Mouse (Mus musculus): Measurements from ENCODE around the gene Fmnl1. TPM values are rescaled to one million over a fixed set of nuclear protein-coding genes. Genes with fewer than 3 reads are reported as not detected.

The Fmnl1 gene
- polyA plus RNA-seq, 1 experiment from 2014 or later = 8.6 TPM

DNA sequence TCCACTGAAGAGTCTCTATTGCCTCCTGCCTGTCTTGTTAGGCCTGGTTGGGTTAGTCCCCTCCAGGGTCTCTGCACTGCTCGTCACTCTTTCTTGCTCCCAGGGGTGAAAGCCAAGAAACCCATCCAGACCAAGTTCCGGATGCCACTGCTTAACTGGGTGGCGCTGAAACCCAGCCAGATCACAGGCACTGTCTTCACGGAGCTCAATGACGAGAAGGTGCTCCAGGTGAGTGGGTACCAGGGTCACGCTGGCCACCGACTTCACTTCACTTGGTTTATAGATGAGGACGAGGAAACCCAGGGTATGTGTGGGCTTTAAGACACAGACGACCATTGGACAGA is 22.9 kb downstream of the Fmnl1 start:
- no peak for ATAC-seq (ENCODE audit: low FRiP score)
- H3K4me2 ChIP-seq = no peak overlapping the region
- 32% methylated on average over 9 of the region's 9 CpGs for WGBS
- H3K9ac ChIP-seq (replicated peaks) = no peak overlapping the region
- peaks cover 28% of the 10 kb centered on the region for H3K36me3 ChIP-seq
- H3K9me3 ChIP-seq (replicated peaks) = no peaks in the 10 kb centered on the region
- peaks cover 97% of the 10 kb centered on the region for H3K27me3 ChIP-seq (replicated peaks)
- no peak overlapping the region for H3K27ac ChIP-seq (replicated peaks)
- H3K4me1 ChIP-seq = peaks cover 23% of the 10 kb centered on the region
- no peak overlapping the region for H3K4me3 ChIP-seq (replicated peaks)

DNA sequence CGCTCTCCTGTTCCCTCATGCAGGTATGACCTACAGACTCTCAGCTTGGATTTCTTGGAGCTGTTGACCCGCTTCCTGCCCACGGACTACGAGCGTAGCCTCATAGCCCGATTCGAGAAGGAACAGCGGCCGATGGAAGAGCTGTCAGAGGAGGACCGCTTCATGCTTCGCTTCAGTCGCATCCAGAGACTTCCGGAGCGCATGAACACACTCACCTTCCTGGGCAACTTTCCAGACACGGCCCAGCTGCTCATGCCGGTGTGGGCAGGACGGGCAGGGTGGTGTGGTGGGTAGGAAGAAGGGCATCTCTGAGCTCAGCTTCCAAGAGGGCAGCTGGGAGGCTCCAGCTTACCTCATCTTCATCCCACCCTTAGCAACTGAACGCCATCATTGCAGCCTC is 24.3 kb downstream of the Fmnl1 start:
- Histone ChIP-seq H3K27ac (replicated peaks) (no peak overlapping the region), H3K9ac (replicated peaks) (no peak overlapping the region), H3K4me1 (peaks cover 36% of the 10 kb centered on the region), H3K4me3 (replicated peaks) (no peak overlapping the region), H3K27me3 (replicated peaks) (peaks cover 96% of the 10 kb centered on the region), H3K36me3 (peaks cover 20% of the 10 kb centered on the region), H3K4me2 (no peak overlapping the region), H3K9me3 (replicated peaks) (no peaks in the 10 kb centered on the region)
- 92% methylated on average over 18 of the region's 18 CpGs for WGBS
- no peak for ATAC-seq (ENCODE audit: low FRiP score)

DNA sequence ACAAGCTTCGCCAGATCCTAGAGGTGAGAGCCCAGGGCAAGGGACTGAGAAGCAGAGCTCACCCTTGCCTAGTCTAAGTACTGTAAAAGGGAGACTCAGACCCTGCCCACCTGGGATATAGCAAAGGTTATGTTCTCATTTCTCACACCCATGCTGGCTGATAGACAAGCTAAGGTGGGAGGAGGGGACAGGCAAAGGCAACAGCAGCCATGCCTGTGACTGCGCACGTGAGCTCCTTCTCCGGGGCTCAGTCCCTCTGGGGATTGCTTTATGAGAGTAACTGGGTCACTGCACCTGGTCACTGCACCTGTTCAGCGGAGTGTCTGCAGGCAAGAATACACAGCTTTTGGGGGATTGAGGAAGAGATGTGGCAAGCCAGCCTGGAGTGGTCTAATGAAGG is 24.7 kb downstream of the Fmnl1 start:
- Histone ChIP-seq H3K4me2 (no peak overlapping the region), H3K4me3 (replicated peaks) (no peak overlapping the region), H3K4me1 (peaks cover 36% of the 10 kb centered on the region), H3K9me3 (replicated peaks) (no peaks in the 10 kb centered on the region), H3K9ac (replicated peaks) (no peak overlapping the region), H3K27me3 (replicated peaks) (peaks cover 96% of the 10 kb centered on the region), H3K36me3 (peaks cover 19% of the 10 kb centered on the region; the same call in 1 of the 2 replicates), H3K27ac (replicated peaks) (no peak overlapping the region)
- no peak for ATAC-seq (ENCODE audit: low FRiP score)
- 77% methylated on average over 5 of the region's 5 CpGs for WGBS

DNA sequence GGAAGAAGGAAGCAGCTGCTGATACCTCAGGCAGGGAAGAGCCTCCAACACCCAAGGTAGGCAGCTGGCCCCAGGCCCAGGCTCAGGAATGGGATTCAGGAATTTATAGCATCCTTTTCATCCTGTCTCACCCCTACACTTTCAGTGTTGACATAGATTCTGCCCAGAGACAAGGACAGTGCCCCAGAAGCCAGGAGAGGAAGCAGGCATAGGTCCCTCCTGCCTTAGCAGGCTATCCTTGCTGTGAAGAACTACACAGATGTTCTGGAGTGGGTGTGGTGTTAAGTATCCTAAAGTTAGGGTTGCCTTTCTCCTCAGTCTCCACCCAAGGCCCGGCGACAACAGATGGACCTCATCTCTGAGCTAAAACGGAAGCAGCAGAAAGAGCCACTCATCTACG is 26.4 kb downstream of the Fmnl1 start:
- H3K9me3 ChIP-seq (replicated peaks) = no peaks in the 10 kb centered on the region
- H3K4me1 ChIP-seq = peaks cover 39% of the 10 kb centered on the region
- no peak overlapping the region for H3K4me2 ChIP-seq
- H3K9ac ChIP-seq (replicated peaks) = no peak overlapping the region
- WGBS = 84% methylated on average over 4 of the region's 4 CpGs
- ATAC-seq (ENCODE audit: low FRiP score) = no peak
- H3K27ac ChIP-seq (replicated peaks) = no peak overlapping the region
- H3K36me3 ChIP-seq = peaks cover 19% of the 10 kb centered on the region; the same call in 1 of the 2 replicates
- H3K4me3 ChIP-seq (replicated peaks) = no peak overlapping the region
- H3K27me3 ChIP-seq (replicated peaks) = peaks cover 85% of the 10 kb centered on the region

DNA sequence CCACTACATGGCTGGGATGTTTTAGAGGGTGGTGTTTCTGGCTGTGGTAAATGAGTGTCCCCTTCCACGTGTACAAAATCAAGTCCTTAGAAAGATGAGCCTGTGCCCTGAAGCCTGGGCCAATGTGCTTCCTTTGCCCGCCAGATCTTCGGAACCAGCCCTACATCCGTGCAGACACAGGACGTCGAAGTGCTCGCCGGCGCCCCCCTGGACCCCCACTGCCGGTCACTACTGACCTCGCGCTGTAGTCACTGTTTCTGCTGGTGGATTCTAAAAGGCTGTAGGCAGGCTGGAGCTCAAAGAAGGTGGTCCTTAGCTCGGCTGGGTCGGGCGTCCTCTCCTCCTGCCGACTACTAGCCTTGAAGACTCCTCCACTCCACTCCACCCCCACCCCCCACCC is 27.4 kb downstream of the Fmnl1 start:
- WGBS = 9% methylated on average over 16 of the region's 16 CpGs
- Histone ChIP-seq H3K4me3 (replicated peaks) (peak overlapping the region; percentile 54), H3K9me3 (replicated peaks) (no peaks in the 10 kb centered on the region), H3K4me2 (peak overlapping the region; percentile 94), H3K4me1 (peaks cover 29% of the 10 kb centered on the region), H3K9ac (replicated peaks) (no peak overlapping the region), H3K36me3 (peaks cover 19% of the 10 kb centered on the region; the same call in 1 of the 2 replicates), H3K27ac (replicated peaks) (no peak overlapping the region), H3K27me3 (replicated peaks) (peaks cover 76% of the 10 kb centered on the region)
- no peak for ATAC-seq (ENCODE audit: low FRiP score)

DNA sequence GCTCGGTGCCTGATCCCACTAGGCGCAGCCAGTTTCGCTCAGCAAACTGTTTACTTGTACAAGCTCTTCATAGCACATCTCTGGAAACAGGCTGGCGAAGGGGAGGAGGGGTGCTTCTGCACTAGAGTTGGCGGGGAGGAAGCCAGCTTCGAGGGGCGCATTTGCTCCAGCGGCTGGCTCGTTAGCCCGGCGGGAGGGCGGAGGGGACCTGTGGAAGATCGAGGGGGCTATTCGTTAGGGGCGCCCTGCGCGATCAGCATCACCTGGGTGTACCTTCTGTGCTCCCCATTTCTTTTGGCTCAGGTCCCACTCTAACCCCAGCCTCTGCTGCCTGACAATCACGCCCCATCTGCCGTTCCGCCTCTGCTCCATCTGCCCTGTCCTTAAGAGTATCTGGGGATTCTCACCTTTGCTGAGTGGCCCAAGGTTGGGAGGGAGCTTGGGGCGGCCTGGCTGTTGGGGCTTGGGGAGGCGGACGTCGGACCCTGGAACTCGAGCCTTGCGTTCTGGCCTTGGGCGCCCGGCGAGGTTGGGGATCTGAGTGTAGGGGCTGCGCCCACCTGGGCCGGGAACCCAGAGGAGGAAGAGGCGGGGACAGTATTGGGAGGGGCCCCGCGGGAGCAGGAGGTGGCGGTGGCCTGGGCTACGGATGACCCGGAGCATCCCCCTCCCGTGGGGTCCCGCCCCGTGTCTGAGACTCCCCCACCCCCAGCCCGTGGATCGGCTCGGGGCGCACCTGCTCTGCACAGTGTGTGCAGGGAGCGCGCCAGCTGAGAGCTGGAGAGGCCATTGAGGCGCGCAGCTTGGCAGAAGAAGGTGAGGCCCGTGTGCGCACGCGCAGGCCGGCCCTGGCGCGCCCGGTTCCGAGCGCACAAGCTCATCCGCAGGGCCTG is 28.2 kb downstream of the Fmnl1 start:
- Histone ChIP-seq H3K9ac (replicated peaks) (peak overlapping the region; percentile 54), H3K27ac (replicated peaks) (peak overlapping the region; percentile 38; the same call in 1 of the 2 replicates), H3K4me3 (replicated peaks) (peak overlapping the region; percentile 54), H3K27me3 (replicated peaks) (peaks cover 68% of the 10 kb centered on the region), H3K9me3 (replicated peaks) (no peaks in the 10 kb centered on the region), H3K4me2 (peak overlapping the region; percentile 94), H3K36me3 (peaks cover 19% of the 10 kb centered on the region; the same call in 1 of the 2 replicates), H3K4me1 (peaks cover 28% of the 10 kb centered on the region)
- WGBS = 5% methylated on average over 58 of the region's 59 CpGs
- ATAC-seq (ENCODE audit: low FRiP score) = peak; percentile 84

DNA sequence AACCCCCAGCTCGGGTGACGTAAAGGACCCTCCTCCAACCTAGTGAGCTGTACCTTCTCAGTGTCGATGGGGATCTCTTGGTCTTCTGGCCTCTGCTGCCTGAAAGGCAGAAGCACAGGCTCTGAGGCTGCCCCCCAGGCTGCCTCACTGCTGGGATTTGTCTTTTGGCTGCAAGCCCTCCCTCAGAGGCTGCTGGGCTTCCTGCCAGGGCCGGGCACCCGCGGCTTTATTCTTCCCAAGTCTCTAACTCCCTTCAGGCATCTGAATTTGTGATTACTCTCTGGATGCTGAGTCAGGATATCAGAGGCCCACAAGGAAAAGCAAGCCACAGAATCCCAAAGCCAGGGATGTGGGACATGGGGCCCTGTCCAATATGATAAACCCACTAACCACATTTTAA is 30.8 kb downstream of the Fmnl1 start:
- H3K27me3 ChIP-seq (replicated peaks) = peaks cover 43% of the 10 kb centered on the region
- no peak overlapping the region for H3K4me3 ChIP-seq (replicated peaks)
- H3K27ac ChIP-seq (replicated peaks) = no peak overlapping the region
- H3K9ac ChIP-seq (replicated peaks) = no peak overlapping the region
- H3K4me1 ChIP-seq = peaks cover 28% of the 10 kb centered on the region
- H3K36me3 ChIP-seq = 0 out of 2 replicates have a peak, but pooled peaks cover 1% of the 10 kb centered on the region
- no peaks in the 10 kb centered on the region for H3K9me3 ChIP-seq (replicated peaks)
- no peak overlapping the region for H3K4me2 ChIP-seq
- ATAC-seq (ENCODE audit: low FRiP score) = no peak
- 20% methylated on average over 6 of the region's 6 CpGs for WGBS

DNA sequence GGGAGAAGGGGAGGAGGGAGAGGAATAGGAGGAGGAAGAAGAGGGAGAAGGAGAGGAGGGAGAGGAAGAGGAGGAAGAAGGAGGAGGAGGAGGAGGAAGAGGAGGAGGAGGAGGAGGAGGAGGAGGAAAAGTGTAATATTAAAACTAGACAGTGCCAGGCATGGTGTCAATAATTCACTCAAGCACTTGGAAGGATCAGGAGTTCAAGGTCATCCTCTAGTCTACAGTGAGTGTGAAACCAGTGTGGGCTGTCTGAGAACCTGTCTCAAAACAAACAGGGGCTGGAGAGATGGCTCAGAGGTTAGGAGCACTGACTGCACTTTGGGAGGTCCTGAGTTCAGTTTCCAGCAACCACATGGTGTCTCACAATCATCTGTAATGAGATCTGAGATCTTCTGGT is 31.5 kb downstream of the Fmnl1 start:
- Histone ChIP-seq H3K9ac (replicated peaks) (no peak overlapping the region), H3K27ac (replicated peaks) (no peak overlapping the region), H3K4me2 (no peak overlapping the region), H3K4me3 (replicated peaks) (no peak overlapping the region), H3K27me3 (replicated peaks) (peaks cover 36% of the 10 kb centered on the region), H3K36me3 (no peaks in the 10 kb centered on the region), H3K9me3 (replicated peaks) (no peaks in the 10 kb centered on the region), H3K4me1 (peaks cover 28% of the 10 kb centered on the region)
- no peak for ATAC-seq (ENCODE audit: low FRiP score)

DNA sequence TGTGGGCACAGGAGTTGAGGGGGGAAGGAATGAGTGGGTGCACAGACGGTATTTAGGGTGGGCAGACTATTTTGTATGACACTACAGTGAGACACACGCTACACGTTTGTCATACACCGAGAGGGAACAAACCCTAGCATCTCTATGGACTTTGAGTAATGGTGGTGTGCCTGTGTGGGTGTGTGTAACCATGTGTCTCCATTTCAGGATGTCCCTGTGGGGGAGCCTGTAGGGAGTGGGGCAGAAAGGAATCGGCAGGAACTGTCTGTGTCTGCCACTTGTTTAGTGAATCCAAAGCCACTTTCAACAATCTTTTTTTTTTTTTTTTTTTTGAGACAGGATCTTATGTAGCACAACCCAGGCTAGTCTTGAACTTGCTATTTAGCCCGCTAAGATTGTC is 35.3 kb downstream of the Fmnl1 start:
- H3K4me2 ChIP-seq = no peak overlapping the region
- H3K4me1 ChIP-seq = peaks cover 7% of the 10 kb centered on the region
- H3K36me3 ChIP-seq = no peaks in the 10 kb centered on the region
- no peaks in the 10 kb centered on the region for H3K9me3 ChIP-seq (replicated peaks)
- H3K4me3 ChIP-seq (replicated peaks) = no peak overlapping the region
- H3K9ac ChIP-seq (replicated peaks) = no peak overlapping the region
- ATAC-seq (ENCODE audit: low FRiP score) = no peak
- no peak overlapping the region for H3K27ac ChIP-seq (replicated peaks)
- WGBS = 94% methylated on average over 6 of the region's 6 CpGs
- peaks cover under 1% of the 10 kb centered on the region; the same call in 1 of the 2 replicates for H3K27me3 ChIP-seq (replicated peaks)

DNA sequence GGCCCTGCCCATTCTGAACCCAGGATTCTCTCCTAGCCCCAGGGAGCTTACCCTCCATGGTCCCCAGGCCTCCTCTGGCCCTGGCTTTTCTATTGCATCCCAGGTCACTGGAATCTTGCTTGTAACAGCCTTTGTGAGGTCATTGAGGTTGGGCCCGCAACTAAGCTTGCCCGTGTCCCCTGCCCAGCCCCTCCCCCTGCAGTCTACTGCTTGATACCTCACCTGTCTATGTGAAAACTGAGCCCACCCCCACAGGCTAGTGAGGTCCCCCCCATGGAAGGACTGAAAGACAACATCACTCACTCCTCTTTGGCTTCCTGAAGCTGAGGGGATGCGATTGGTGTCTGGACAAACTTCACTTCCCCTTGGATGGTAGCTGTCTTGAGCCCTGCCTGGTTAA is 37.6 kb downstream of the Fmnl1 start, which contains the start of gene 1700023F06Rik:
Gene 1700023F06Rik (minus strand): TSS at position 101 of the 400 bp plus-strand sequence.
- no peak within 1 kb of the TSS for H3K9ac ChIP-seq (replicated peaks)
- no peak within 1 kb of the TSS for H3K4me2 ChIP-seq
- H3K36me3 ChIP-seq = no peaks in the 10 kb centered on the region
- H3K27me3 ChIP-seq (replicated peaks) = no peaks in the 10 kb centered on the region
- ATAC-seq (ENCODE audit: low FRiP score) = no peak
- H3K4me3 ChIP-seq (replicated peaks) = no peak within 1 kb of the TSS
- no peak within 1 kb of the TSS for H3K27ac ChIP-seq (replicated peaks)
- no peaks in the 10 kb centered on the region for H3K9me3 ChIP-seq (replicated peaks)
- no peaks in the 10 kb centered on the region for H3K4me1 ChIP-seq
- WGBS = 87% methylated on average over 3 of the region's 3 CpGs

DNA sequence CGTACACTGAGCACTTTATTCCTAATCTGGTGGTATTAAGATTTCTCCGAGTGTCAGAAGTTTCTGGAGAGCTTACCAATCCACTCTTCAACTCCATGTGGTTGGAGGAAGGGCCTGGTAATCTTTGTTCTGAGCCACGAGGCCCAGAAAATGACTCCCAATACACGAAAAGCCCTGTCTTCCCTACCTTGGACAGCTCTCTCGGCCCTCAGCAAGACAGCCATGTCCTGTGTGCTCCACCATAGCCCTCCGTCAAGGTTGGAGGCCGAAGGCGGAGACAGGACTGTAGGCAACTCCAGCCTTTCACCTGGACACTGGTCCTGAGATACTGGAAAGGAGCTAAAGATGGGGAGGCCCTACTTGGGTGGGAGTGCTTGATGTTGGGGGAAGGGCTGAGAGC is 39.4 kb downstream of the Fmnl1 start:
- no peak overlapping the region for H3K4me3 ChIP-seq (replicated peaks)
- no peaks in the 10 kb centered on the region for H3K27me3 ChIP-seq (replicated peaks)
- 72% methylated on average over 8 of the region's 8 CpGs for WGBS
- no peaks in the 10 kb centered on the region for H3K4me1 ChIP-seq
- H3K27ac ChIP-seq (replicated peaks) = no peak overlapping the region
- H3K36me3 ChIP-seq = no peaks in the 10 kb centered on the region
- ATAC-seq (ENCODE audit: low FRiP score) = no peak
- no peaks in the 10 kb centered on the region for H3K9me3 ChIP-seq (replicated peaks)
- no peak overlapping the region for H3K9ac ChIP-seq (replicated peaks)
- H3K4me2 ChIP-seq = no peak overlapping the region

DNA sequence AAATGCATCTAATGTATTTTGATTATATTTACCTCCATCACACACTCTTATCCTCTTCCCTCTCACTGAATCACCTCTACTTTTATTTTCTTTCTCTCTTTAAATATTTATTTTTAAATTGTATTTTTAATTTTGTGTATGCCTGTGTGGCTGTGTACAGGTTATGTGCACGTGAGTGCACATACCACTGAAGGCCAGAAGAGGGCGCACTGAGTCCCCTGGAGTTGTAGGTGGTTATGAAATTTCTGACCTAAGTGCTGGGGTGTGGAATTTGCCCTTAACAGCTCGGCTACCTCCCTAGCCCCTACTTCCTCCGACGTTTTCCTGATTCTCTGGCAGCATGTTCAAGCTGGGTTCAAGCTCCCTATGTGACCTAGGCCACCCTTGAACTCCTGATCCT is 42.8 kb downstream of the Fmnl1 start:
- no peak overlapping the region for H3K9ac ChIP-seq (replicated peaks)
- no peaks in the 10 kb centered on the region for H3K36me3 ChIP-seq
- no peak overlapping the region for H3K27ac ChIP-seq (replicated peaks)
- peaks cover 12% of the 10 kb centered on the region for H3K4me1 ChIP-seq
- WGBS = 90% methylated on average over 5 of the region's 5 CpGs
- no peak overlapping the region for H3K4me3 ChIP-seq (replicated peaks)
- H3K27me3 ChIP-seq (replicated peaks) = no peaks in the 10 kb centered on the region
- no peaks in the 10 kb centered on the region for H3K9me3 ChIP-seq (replicated peaks)
- no peak for ATAC-seq (ENCODE audit: low FRiP score)
- no peak overlapping the region for H3K4me2 ChIP-seq
